Mouse (Mus musculus) mature B cell (primary cell): Measurements from ENCODE around the gene Slc39a11.
"Not testable (repeated sequence)": the region's sequence is repeated elsewhere in the genome, so short reads cannot be mapped to it uniquely, and the experiment has no call there.

Experiments
- in situ Hi-C: fragments of 300-500 bp; cut with MboI; formaldehyde crosslinking; loops from 2 replicates; pipeline ENCODE4 v1.14.3; 2019

Slc39a11 gene

GRCm38 (mm10) chr11:113600526-113601245 is 49.2 kb downstream of the Slc39a11 start:
- in situ Hi-C loops: loop anchor here (25.0 kb wide), 2 partner anchors 313 to 413 kb away; no protein-coding TSS in a partner anchor

GRCm38 (mm10) chr11:113597632-113598031 is 52.2 kb downstream of the Slc39a11 start:
- in situ Hi-C loops: no loop called here

- in situ Hi-C loops: no loop called here
Measured at GRCm38 (mm10) chr11:113595144-113595543, 54.7 kb downstream of the Slc39a11 start.

GRCm38 (mm10) chr11:113588936-113589335 is 60.9 kb downstream of the Slc39a11 start:
- in situ Hi-C loops: no loop called here

- in situ Hi-C loops: no loop called here
Measured at GRCm38 (mm10) chr11:113586423-113586822, 63.5 kb downstream of the Slc39a11 start.

GRCm38 (mm10) chr11:113583879-113584661 is 65.8 kb downstream of the Slc39a11 start:
- in situ Hi-C loops: no loop called here

- in situ Hi-C loops: no loop called here
Measured at GRCm38 (mm10) chr11:113577221-113577620, 72.7 kb downstream of the Slc39a11 start.

GRCm38 (mm10) chr11:113572641-113573040 is 77.2 kb downstream of the Slc39a11 start:
- in situ Hi-C loops: no loop called here

GRCm38 (mm10) chr11:113571616-113572015 is 78.3 kb downstream of the Slc39a11 start:
- in situ Hi-C loops: no loop called here

- in situ Hi-C loops: no loop called here
Measured at GRCm38 (mm10) chr11:113568999-113569398, 80.9 kb downstream of the Slc39a11 start.

- in situ Hi-C loops: not testable (repeated sequence)
Measured at GRCm38 (mm10) chr11:113567926-113568325, 82.0 kb downstream of the Slc39a11 start.

GRCm38 (mm10) chr11:113565006-113565995 is 84.6 kb downstream of the Slc39a11 start:
- in situ Hi-C loops: no loop called here

GRCm38 (mm10) chr11:113562326-113562725 is 87.6 kb downstream of the Slc39a11 start:
- in situ Hi-C loops: no loop called here

- in situ Hi-C loops: no loop called here
Measured at GRCm38 (mm10) chr11:113560150-113560549, 89.7 kb downstream of the Slc39a11 start.

GRCm38 (mm10) chr11:113558505-113558904 is 91.4 kb downstream of the Slc39a11 start:
- in situ Hi-C loops: no loop called here

GRCm38 (mm10) chr11:113556142-113556541 is 93.7 kb downstream of the Slc39a11 start:
- in situ Hi-C loops: no loop called here

- in situ Hi-C loops: no loop called here
Measured at GRCm38 (mm10) chr11:113554701-113555360, 95.0 kb downstream of the Slc39a11 start.

GRCm38 (mm10) chr11:113554194-113554593 is 95.7 kb downstream of the Slc39a11 start:
- in situ Hi-C loops: no loop called here

GRCm38 (mm10) chr11:113553605-113554004 is 96.3 kb downstream of the Slc39a11 start:
- in situ Hi-C loops: no loop called here

GRCm38 (mm10) chr11:113552539-113552938 is 97.3 kb downstream of the Slc39a11 start:
- in situ Hi-C loops: no loop called here

GRCm38 (mm10) chr11:113546217-113546877 is 103.5 kb downstream of the Slc39a11 start:
- in situ Hi-C loops: no loop called here
